Mouse (Mus musculus) midbrain, postnatal 0 days (tissue): Measurements from ENCODE around the gene Riiad1. TPM values are rescaled to one million over a fixed set of nuclear protein-coding genes. Genes with fewer than 3 reads are reported as not detected.

Experiments
- ATAC-seq: fragments of 200-750 bp; cut with Nextera tagmentation; 2 replicates; pipeline ENCODE4 v1.8.0; 2017; ENCODE audit warnings: moderate number of reproducible peaks, mild to moderate bottlenecking, moderate TSS enrichment, moderate library complexity; ENCODE audit not compliant: low FRiP score
- DNase-seq: peaks from one replicate; pipeline ENCODE4 v3.0.0-alpha.2; 2015; ENCODE audit warnings: low spot score
- H3K27ac ChIP-seq: fragments of 300-500 bp; sonication (generic); 2 replicates; pipeline ENCODE4 v1.5.1; 2014; ENCODE audit warnings: low read depth, mild to moderate bottlenecking, low read length, mixed read lengths
- H3K27me3 ChIP-seq: fragments of 300-500 bp; sonication (generic); 2 replicates; pipeline ENCODE4 v1.6.1; 2014; ENCODE audit warnings: low read length, control low read depth, mixed read lengths; ENCODE audit not compliant: insufficient read depth
- H3K36me3 ChIP-seq: fragments of 300-500 bp; sonication (generic); 2 replicates; pipeline ENCODE4 v1.6.1; 2014; ENCODE audit warnings: low read length, control low read depth, mixed read lengths; ENCODE audit not compliant: insufficient read depth
- H3K4me1 ChIP-seq: fragments of 300-500 bp; sonication (generic); 2 replicates; pipeline ENCODE4 v1.6.1; 2014; ENCODE audit warnings: mild to moderate bottlenecking, control low read depth, antibody characterized with exemption, low read length, mixed read lengths; ENCODE audit not compliant: insufficient read depth
- H3K4me2 ChIP-seq: fragments of 300-500 bp; sonication (generic); 2 replicates; pipeline ENCODE4 v1.6.1; 2014; ENCODE audit warnings: low read depth, mild to moderate bottlenecking, low read length, mixed read lengths; ENCODE audit not compliant: poor library complexity, severe bottlenecking
- H3K4me3 ChIP-seq: fragments of 300-500 bp; sonication (generic); 2 replicates; pipeline ENCODE4 v1.5.1; 2014; ENCODE audit warnings: low read depth, mild to moderate bottlenecking, low read length, moderate library complexity
- H3K9ac ChIP-seq: fragments of 300-500 bp; sonication (generic); replicated peaks from 2 replicates; pipeline ENCODE4 v1.6.1; 2014; ENCODE audit warnings: mild to moderate bottlenecking, low read length, moderate library complexity, mixed read lengths; ENCODE audit not compliant: poor library complexity, severe bottlenecking
- H3K9me3 ChIP-seq: fragments of 300-500 bp; sonication (generic); 2 replicates; pipeline ENCODE4 v1.6.1; 2016; ENCODE audit warnings: low read length, control low read depth
- CTCF ChIP-seq: IDR thresholded peaks from 2 replicates; pipeline ENCODE4 v1.5.1; 2016; ENCODE audit warnings: antibody characterized with exemption, mild to moderate bottlenecking
- WGBS: fragments of 180-500 bp; shearing (Covaris S2); extraction: QIAGEN DNeasy Blood & Tissue Kit; methylation state at CpG from one replicate; pipeline ENCODE4 v1.1.7; 2014; 5-methylcytosine and 5-hydroxymethylcytosine counted together
- polyA plus RNA-seq: library from polyadenylated mRNA; unstranded; fragments of >200 nt; fragmentation: Nextera tagmentation; extraction: Ambion mirVana; gene quantifications from 2 replicates; pipeline ENCODE4 v1.2.1, GENCODE M21; 2015
- total RNA-seq: library from RNA; depleted of rRNA; stranded (reverse); fragments of >200 nt; gene quantifications from 2 replicates; pipeline ENCODE4 v1.2.3, GENCODE M21; 2014

Riiad1 gene
- total and polyA plus RNA-seq, 2 experiments from 2014 or later: 6.6 to 23.3 TPM

DNA sequence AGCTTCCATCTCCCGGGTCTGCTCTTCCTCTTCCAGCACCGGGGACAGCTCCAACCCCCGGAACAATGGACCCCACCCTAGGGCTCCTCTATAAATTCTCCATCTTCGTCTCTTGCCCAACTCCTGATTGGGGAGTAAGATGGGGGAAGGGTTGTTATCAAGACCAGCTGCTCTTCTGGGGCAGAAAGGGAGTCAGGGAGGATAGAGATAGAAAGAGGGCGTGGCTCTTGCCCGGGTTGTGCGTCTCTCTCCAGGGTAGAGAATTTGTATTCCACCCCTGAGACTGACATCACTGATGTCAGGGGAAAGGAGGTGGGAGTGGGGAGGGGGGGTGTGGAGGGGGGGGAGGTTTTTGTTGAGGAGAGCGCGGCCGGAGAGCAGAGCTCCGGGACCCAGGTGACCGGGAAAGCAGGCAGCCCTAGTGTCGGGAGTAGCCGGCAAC, 2.1 kb downstream of the Riiad1 start, which contains the start of gene Celf3:
TSS of gene Celf3 (plus strand) at position 315 of the 442 bp plus-strand sequence.
- Histone ChIP-seq H3K4me2 (peak within 1 kb of the TSS; percentile 96), H3K36me3 (no peaks in the 10 kb centered on the region; the same call in 1 of the 2 replicates), H3K27ac (peak within 1 kb of the TSS; percentile 89), H3K9ac (peak within 1 kb of the TSS; percentile 91), H3K4me1 (peaks cover 22% of the 10 kb centered on the region), H3K9me3 (no peaks in the 10 kb centered on the region), H3K4me3 (peak within 1 kb of the TSS; percentile 66), H3K27me3 (no peaks in the 10 kb centered on the region)
- peak; percentile 90 for ATAC-seq
- DNase-seq: peak; percentile 94
- TF ChIP-seq CTCF: no peak
- WGBS: 0% methylated on average over 13 of the region's 14 CpGs

DNA sequence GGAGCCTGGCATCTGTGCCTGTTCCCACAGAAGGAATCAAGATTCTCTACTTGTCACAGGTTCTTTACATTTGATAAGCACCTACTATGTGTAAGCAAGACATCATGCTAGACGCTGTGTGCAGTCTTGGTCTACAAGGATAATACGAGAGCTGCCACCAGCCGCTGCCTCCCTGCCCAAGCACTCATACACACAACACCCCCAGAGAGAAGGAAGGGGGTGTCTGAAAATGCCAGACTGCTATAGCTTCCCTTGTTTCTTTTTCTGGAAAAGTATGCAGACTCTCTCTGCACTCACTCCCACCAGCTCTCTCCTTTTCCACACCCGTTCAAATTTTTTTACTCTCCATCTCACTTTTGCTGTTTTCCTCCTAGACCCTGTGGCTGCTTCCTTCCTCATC, 2.7 kb downstream of the Riiad1 start:
- ATAC-seq: peak; percentile 34
- peaks cover 21% of the 10 kb centered on the region for H3K4me1 ChIP-seq

DNA sequence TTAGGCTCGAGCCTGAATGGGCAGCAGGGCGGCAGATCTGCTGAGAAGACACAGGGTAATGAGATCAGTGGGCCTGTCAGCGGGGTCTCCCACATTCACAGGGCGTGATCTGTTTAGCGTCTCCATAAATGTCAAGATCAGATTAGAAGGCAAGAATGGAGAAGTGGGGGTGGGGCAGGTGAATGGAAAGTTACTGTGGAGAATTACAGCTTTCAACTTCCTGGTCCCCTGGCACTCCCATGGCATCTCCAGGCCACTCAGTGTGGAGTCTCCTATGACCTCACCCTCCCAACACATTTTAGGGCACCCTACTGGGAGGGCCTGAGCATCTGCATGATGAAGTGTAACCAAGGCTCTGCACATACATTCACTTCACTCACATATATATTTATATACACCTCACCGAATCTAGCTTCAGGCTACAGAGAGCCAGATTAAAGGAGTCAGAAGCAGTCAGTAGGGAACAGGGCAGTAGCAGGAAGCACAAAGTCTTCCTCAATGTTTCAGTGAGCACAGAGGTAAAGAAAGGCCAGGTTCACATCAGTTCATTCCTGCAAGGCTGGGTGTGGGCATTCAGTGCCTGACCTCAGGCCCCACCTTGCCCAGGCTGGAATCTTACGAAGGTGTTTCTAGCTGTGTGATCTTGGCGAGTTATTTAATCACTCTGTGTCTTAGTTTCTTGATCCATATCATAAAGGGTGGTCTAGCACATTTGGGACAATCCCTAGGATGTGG, 3.7 kb downstream of the Riiad1 start:
- Histone ChIP-seq H3K4me1 (peaks cover 18% of the 10 kb centered on the region), H3K9ac (no peak overlapping the region; the same call in 1 of the 2 replicates)

More for the DNA sequence above, 2.7 kb downstream of the Riiad1 start:
- Histone ChIP-seq H3K27ac (peak overlapping the region; percentile 89), H3K36me3 (no peaks in the 10 kb centered on the region; the same call in 1 of the 2 replicates), H3K4me2 (peak overlapping the region; percentile 96), H3K9ac (peak overlapping the region; percentile 91), H3K9me3 (no peaks in the 10 kb centered on the region), H3K4me3 (peak overlapping the region; percentile 66), H3K27me3 (no peaks in the 10 kb centered on the region)
- WGBS: 10% methylated on average over 4 of the region's 4 CpGs
- no peak for TF ChIP-seq CTCF
- peak; percentile 40 for DNase-seq

DNA sequence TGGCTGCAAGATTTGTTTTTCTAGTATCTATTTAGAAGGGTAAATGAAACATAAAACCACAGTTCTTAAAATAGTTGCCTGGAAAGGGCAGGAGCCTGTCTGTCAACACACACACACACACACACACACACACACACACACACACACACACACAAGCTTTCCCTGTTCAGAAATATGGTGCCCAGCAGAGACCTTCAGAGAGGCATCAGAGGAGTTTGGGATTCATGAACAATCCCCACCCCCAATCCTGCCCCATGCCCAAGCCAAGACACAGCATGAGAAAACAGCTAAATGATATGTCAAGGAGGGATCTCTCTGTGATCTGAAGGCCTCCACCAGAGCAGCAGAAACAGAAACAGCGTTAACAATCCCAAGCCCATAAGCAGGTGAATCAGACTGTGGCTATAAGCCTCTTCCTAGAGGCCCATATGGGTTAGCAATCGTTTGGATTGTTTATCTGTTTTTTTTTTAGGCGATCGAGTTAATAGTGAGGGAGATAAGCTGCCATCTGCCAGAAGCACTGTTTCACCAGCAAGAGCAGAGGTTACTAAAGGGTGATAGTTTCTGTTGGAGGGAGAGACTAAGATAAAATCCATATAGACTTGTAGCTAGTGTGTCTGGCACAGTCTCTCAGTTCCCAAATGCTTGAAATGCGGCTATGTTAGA, 6.4 kb downstream of the Riiad1 start:
- 61% methylated on average over 5 of the region's 5 CpGs for WGBS
- no peak for TF ChIP-seq CTCF
- no peak for ATAC-seq
- H3K36me3 ChIP-seq: no peaks in the 10 kb centered on the region
- peaks cover 7% of the 10 kb centered on the region; the same call in 1 of the 2 replicates for H3K4me1 ChIP-seq
- H3K9me3 ChIP-seq: no peaks in the 10 kb centered on the region
- no peak overlapping the region for H3K9ac ChIP-seq
- H3K27ac ChIP-seq: no peak overlapping the region
- H3K4me2 ChIP-seq: no peak overlapping the region
- no peak for DNase-seq
- H3K4me3 ChIP-seq: no peak overlapping the region
- no peaks in the 10 kb centered on the region for H3K27me3 ChIP-seq

More for the DNA sequence above, 3.7 kb downstream of the Riiad1 start:
- Histone ChIP-seq H3K27ac (peak overlapping the region; percentile 89), H3K4me3 (no peak overlapping the region), H3K9me3 (no peaks in the 10 kb centered on the region), H3K4me2 (0 out of 2 replicates have a peak overlapping the region, but pooled peaks have one; percentile 4), H3K27me3 (no peaks in the 10 kb centered on the region), H3K36me3 (no peaks in the 10 kb centered on the region; the same call in 1 of the 2 replicates)
- no peak for TF ChIP-seq CTCF
- ATAC-seq: no peak
- DNase-seq: no peak
- WGBS: 45% methylated on average over 8 of the region's 8 CpGs

DNA sequence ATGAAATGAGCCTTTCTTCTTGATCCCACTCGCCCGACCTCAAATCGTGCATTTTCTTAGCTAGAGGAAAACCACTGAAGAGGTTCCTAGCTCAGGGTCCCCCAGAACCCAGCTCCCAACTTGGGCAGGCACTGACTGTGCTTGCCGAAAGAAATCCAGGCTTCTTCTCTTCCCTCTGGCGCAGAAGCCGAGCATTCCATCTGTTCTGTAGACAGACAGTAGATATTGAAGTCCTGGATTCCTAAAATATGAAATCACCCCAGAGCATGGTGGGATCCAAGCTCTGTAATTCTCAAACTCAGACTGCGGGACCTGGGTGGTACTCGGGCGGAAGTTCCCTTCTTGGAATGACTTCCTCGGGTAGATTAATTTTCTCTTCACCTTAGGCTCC, 7.0 kb downstream of the Riiad1 start:
- Histone ChIP-seq H3K4me3 (0 out of 2 replicates have a peak overlapping the region, but pooled peaks have one; percentile 20), H3K27ac (no peak overlapping the region), H3K9me3 (no peaks in the 10 kb centered on the region), H3K9ac (no peak overlapping the region), H3K4me2 (0 out of 2 replicates have a peak overlapping the region, but pooled peaks have one; percentile 48), H3K4me1 (peaks cover 7% of the 10 kb centered on the region; the same call in 1 of the 2 replicates), H3K27me3 (no peaks in the 10 kb centered on the region), H3K36me3 (no peaks in the 10 kb centered on the region)
- no peak for TF ChIP-seq CTCF
- WGBS: 42% methylated on average over 10 of the region's 10 CpGs
- no peak for ATAC-seq
- no peak for DNase-seq
